Mouse (Mus musculus): ENCODE measurements at regions not wholly inside any gene's neighbourhood (a gene's known extent, or its start where the extent isn't known, plus 50 kb on each side); places are given as distances from the start of the nearest gene placed in this dataset.

DNA sequence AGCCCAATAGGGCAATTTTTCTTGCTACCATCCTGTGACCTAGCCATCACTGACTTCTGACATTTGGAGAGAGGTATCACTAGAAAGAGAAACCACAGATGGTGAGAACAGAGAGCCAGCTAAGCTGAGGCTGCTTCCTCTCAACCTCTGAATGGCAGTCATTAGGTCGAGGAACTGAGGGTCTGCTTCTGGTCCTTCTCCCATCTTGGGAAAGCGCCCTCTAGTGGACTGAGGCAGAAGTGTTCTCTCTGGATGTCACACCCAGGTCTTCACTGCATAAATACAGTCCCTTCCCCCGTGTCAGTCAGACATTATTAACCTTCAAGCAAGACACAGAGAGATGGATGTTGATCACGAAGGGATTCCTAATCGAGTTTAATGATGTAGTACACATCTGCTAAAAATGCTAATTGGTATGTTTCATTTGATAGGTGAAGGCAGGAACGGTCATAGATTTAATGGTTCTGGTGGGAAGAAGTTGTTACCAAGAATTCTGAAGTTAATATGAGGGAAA lies 326.9 kb downstream of the Mtx2 start:
- TF ChIP-seq POLR2A (IDR thresholded peaks at IDR 0.05; ENCODE audit: control insufficient read depth, extremely low read depth, insufficient read depth, low read length, poor library complexity): no peak
- TF ChIP-seq CTCF (IDR thresholded peaks at IDR 0.05; ENCODE audit: borderline replicate concordance, control insufficient read depth, extremely low read depth, insufficient read depth, low read length, poor library complexity): peak; percentile 18; the same call in 1 of the 2 replicates
